Mouse (Mus musculus) CH12.LX (cell line): ENCODE measurements at regions not wholly inside any gene's neighbourhood (a gene's known extent, or its start where the extent isn't known, plus 50 kb on each side); places are given as distances from the start of the nearest gene placed in this dataset.

Experiments
- DNase-seq: peaks from one replicate; pipeline ENCODE4 v3.0.0-alpha.2; 2013; ENCODE audit errors: extremely low read depth
- H3K27ac ChIP-seq: 2 replicates; pipeline ENCODE4 v1.5.1; 2012; ENCODE audit warnings: low read depth, mild to moderate bottlenecking, control low read depth, moderate library complexity; ENCODE audit not compliant: insufficient read depth
- H3K27me3 ChIP-seq: replicated peaks from 2 replicates; pipeline ENCODE3; 2012; ENCODE audit warnings: inconsistent platforms
- H3K36me3 ChIP-seq, 2 experiments: replicated peaks in 1 of 2; 2 replicates each; pipeline versions ENCODE3 to v1.6.1; 2012; ENCODE audit warnings: inconsistent platforms in 1 of 2, low read length in 1 of 2, mild to moderate bottlenecking in 1 of 2, mixed read lengths in 1 of 2, moderate library complexity in 1 of 2; ENCODE audit not compliant: control insufficient read depth in 1 of 2, insufficient read depth in 1 of 2
- H3K4me1 ChIP-seq, 2 experiments: 2 replicates each; pipeline ENCODE4 v1.6.1; 2012; ENCODE audit warnings: inconsistent platforms in 1 of 2, moderate library complexity in 1 of 2; ENCODE audit not compliant: insufficient read depth in 2 of 2, control insufficient read depth in 1 of 2
- H3K4me2 ChIP-seq: 2 replicates; pipeline ENCODE4 v1.6.1; 2012; ENCODE audit warnings: low read depth, mild to moderate bottlenecking, control low read depth; ENCODE audit not compliant: poor library complexity, insufficient read depth, severe bottlenecking
- H3K4me3 ChIP-seq, 3 experiments: fragments of 150-350 bp in 1 of 3; sonication (generic) in 1 of 3; replicated peaks in 1 of 3; 2 replicates each; pipeline versions ENCODE3 to v1.5.1; 2011 to 2012; ENCODE audit warnings: low read depth in 2 of 3, low read length in 2 of 3, mild to moderate bottlenecking in 2 of 3, moderate library complexity in 2 of 3, control low read depth in 1 of 3, improper control_type of control experiment in 1 of 3, inconsistent platforms in 1 of 3, mixed read lengths in 1 of 3; ENCODE audit not compliant: poor library complexity in 1 of 3
- H3K79me2 ChIP-seq: replicated peaks from 2 replicates; pipeline ENCODE4 v1.6.1; 2012; ENCODE audit warnings: mild to moderate bottlenecking, moderate library complexity; ENCODE audit not compliant: control insufficient read depth, poor library complexity, insufficient read depth, severe bottlenecking; ENCODE audit errors: extremely low read depth
- H3K9ac ChIP-seq: 2 replicates; pipeline ENCODE4 v1.6.1; 2012; ENCODE audit warnings: low read depth, mild to moderate bottlenecking, control low read depth, moderate library complexity; ENCODE audit not compliant: insufficient read depth
- H3K9me3 ChIP-seq: replicated peaks from 2 replicates; pipeline ENCODE3; 2012; ENCODE audit warnings: low read length, inconsistent platforms, mixed read lengths
- CTCF ChIP-seq, 2 experiments: IDR thresholded peaks in 1 of 2; conservative IDR thresholded peaks in 1 of 2; 2 replicates each; pipeline ENCODE4 v1.5.1; 2011 to 2012; ENCODE audit warnings: low read depth in 2 of 2, low read length in 2 of 2, improper control_type of control experiment in 1 of 2, inconsistent platforms in 1 of 2, mild to moderate bottlenecking in 1 of 2, moderate library complexity in 1 of 2
- E2F4 ChIP-seq: IDR thresholded peaks from 2 replicates; pipeline ENCODE4 v1.6.1; 2011; ENCODE audit warnings: low read depth, low read length, improper control_type of control experiment; ENCODE audit not compliant: insufficient replicate concordance
- EP300 ChIP-seq: IDR thresholded peaks from 2 replicates; pipeline ENCODE4 v1.6.1; 2011; ENCODE audit warnings: low read length, improper control_type of control experiment
- ETS1 ChIP-seq: conservative IDR thresholded peaks from 2 replicates; pipeline ENCODE4 v1.6.1; 2012; ENCODE audit warnings: low read depth, mild to moderate bottlenecking, inconsistent platforms, low read length, improper control_type of control experiment, moderate library complexity
- HCFC1 ChIP-seq: IDR thresholded peaks from 2 replicates; pipeline ENCODE4 v1.6.1; 2012; ENCODE audit warnings: low read depth, mild to moderate bottlenecking, inconsistent platforms, low read length, improper control_type of control experiment
- IRF4 ChIP-seq: IDR thresholded peaks from 2 replicates; pipeline ENCODE4 v1.6.1; 2014; ENCODE audit warnings: low read depth, mild to moderate bottlenecking, inconsistent platforms, low read length, improper control_type of control experiment
- JUND ChIP-seq: conservative IDR thresholded peaks from 2 replicates; pipeline ENCODE4 v1.6.1; 2011; ENCODE audit warnings: low read depth, low read length, improper control_type of control experiment
- KAT2A ChIP-seq: IDR thresholded peaks from 2 replicates; pipeline ENCODE4 v1.6.1; 2012; ENCODE audit warnings: low read length, improper control_type of control experiment, inconsistent platforms; ENCODE audit not compliant: insufficient replicate concordance
- MEF2A ChIP-seq: IDR thresholded peaks from 2 replicates; pipeline ENCODE4 v1.6.1; 2014; ENCODE audit warnings: low read depth, mild to moderate bottlenecking, inconsistent platforms, low read length, improper control_type of control experiment, borderline replicate concordance
- NELFE ChIP-seq: IDR thresholded peaks from 2 replicates; pipeline ENCODE4 v1.6.1; 2011; ENCODE audit warnings: low read depth, low read length, improper control_type of control experiment
- NRF1 ChIP-seq: IDR thresholded peaks from 2 replicates; pipeline ENCODE4 v1.6.1; 2014; ENCODE audit warnings: low read depth, mild to moderate bottlenecking, inconsistent platforms, low read length, improper control_type of control experiment, moderate library complexity
- PAX5 ChIP-seq: IDR thresholded peaks from 2 replicates; pipeline ENCODE4 v1.6.1; 2012; ENCODE audit warnings: low read length, inconsistent platforms, mixed read lengths
- POLR2AphosphoS2 ChIP-seq: IDR thresholded peaks from 2 replicates; pipeline ENCODE4 v1.6.1; 2011; ENCODE audit warnings: low read depth, low read length, improper control_type of control experiment
- RAD21 ChIP-seq: IDR thresholded peaks from 2 replicates; pipeline ENCODE4 v1.6.1; 2011; ENCODE audit warnings: low read depth, mild to moderate bottlenecking, low read length, improper control_type of control experiment, moderate library complexity
- SIN3A ChIP-seq: IDR thresholded peaks from 2 replicates; pipeline ENCODE4 v1.6.1; 2012; ENCODE audit warnings: low read length, improper control_type of control experiment, inconsistent platforms
- SMC3 ChIP-seq: IDR thresholded peaks from 2 replicates; pipeline ENCODE4 v1.6.1; 2011; ENCODE audit warnings: low read depth, low read length, improper control_type of control experiment
- USF1 ChIP-seq: IDR thresholded peaks from 2 replicates; pipeline ENCODE4 v1.6.1; 2014; ENCODE audit warnings: low read depth, mild to moderate bottlenecking, inconsistent platforms, low read length, improper control_type of control experiment
- USF2 ChIP-seq: conservative IDR thresholded peaks from 2 replicates; pipeline ENCODE4 v1.6.1; 2011; ENCODE audit warnings: low read depth, low read length, improper control_type of control experiment
- ZNF384 ChIP-seq: IDR thresholded peaks from 2 replicates; pipeline ENCODE4 v1.6.1; 2012; ENCODE audit warnings: low read depth, low read length, improper control_type of control experiment, inconsistent platforms
- dilution Hi-C: fragments of 300-500 bp; cut with MboI; formaldehyde crosslinking; loops from 2 replicates; pipeline ENCODE4 v1.14.3; 2020; ENCODE audit warnings: low sequenced_read_pairs; ENCODE audit not compliant: extremely low pct_unique_long_range_greater_than_20kb, extremely low pct_ligation_motif_present
- in situ Hi-C: fragments of 300-500 bp; cut with MboI; formaldehyde crosslinking; loops from 3 replicates; pipeline ENCODE4 v1.14.3; 2019; ENCODE audit warnings: low sequenced_read_pairs, low pct_ligation_motif_present, low pct_unique_long_range_greater_than_20kb, mixed read lengths

DNA sequence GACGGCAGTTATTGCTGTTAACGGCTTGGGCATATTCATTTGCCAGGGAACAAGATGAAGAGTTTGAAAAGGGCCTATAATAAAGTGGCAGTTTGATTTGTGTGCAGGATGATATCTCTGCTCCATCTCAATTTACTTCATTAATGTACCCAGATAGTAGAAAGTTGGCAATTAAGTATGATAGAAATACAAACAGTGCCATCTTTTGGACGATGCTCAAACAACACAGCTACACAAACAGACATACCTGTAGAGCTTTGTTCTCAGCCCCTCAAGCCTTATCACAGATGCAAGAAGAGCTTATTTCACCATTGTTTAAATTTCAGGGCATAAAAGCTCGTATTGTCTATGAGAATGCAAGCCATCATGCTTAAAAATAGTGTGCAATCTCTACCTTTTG, 82.2 kb downstream of the Tnfsf11 start:
- Histone ChIP-seq H3K79me2 (no peaks in the 10 kb centered on the region), H3K4me1 (no peaks in the 10 kb centered on the region), H3K4me3 (no peak overlapping the region), H3K27ac (no peak overlapping the region), H3K4me2 (no peak overlapping the region), H3K27me3 (no peaks in the 10 kb centered on the region), H3K9ac (no peak overlapping the region), H3K36me3 (no peaks in the 10 kb centered on the region), H3K9me3 (no peaks in the 10 kb centered on the region)
- peak in 1 of 2 experiments; percentile 32; a peak in 2 of 4 replicates for TF ChIP-seq CTCF (conservative IDR thresholded peaks at IDR 0.05 in 1 of 2, IDR thresholded peaks at IDR 0.05 in 1 of 2; ENCODE audit: low read depth in 2 of 2, low read length in 2 of 2)
- no peak for TF ChIP-seq KAT2A
- no peak for TF ChIP-seq ETS1
- peak; percentile 32 for TF ChIP-seq RAD21
- no peak for DNase-seq
- in situ Hi-C loops, result no loop called here
- dilution Hi-C loops, result no loop called here

DNA sequence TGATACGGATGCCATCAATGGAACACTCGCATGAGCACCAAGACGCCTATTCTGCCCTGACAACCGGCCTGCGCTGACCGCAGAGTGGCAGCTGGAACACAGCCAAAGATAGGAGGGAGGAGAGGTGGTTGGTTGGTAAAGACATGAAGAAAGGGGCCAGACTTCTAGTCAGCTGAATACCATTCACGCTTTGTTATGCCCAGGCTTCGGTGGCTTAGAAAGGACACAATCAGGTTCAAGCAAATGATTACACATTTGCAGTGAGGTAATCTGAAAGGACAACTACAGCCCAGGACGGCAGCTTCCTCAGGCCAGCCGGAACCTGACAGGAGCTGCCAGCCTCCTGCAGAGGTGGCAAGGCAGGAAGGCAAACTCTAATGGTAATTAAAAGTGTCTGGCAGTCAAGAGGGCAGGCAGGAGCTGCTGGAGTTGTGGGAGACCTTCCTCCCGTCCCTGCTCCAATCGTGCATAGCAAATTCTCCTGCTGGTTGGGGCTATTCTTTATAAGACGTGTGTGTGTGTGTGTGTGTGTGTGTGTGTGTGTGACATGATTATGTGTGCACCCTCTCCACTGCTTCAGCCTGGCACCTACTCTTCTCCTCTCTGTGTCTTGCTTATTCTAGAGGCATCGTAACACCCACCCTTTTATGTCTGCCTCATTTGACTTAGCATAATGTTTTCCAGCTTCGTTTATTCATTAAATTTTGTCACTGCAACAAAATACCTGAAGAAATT, 91.4 kb downstream of the Tnfsf11 start:
- Histone ChIP-seq H3K4me3 (no peak overlapping the region), H3K27me3 (no peaks in the 10 kb centered on the region), H3K27ac (no peak overlapping the region), H3K4me2 (no peak overlapping the region), H3K79me2 (no peaks in the 10 kb centered on the region), H3K36me3 (no peaks in the 10 kb centered on the region), H3K9ac (no peak overlapping the region), H3K4me1 (no peaks in the 10 kb centered on the region), H3K9me3 (no peaks in the 10 kb centered on the region)
- in situ Hi-C loops (no loop called here), dilution Hi-C loops (no loop called here)
- TF ChIP-seq NELFE (no peak), E2F4 (no peak), ETS1 (no peak), HCFC1 (no peak), USF1 (no peak), SIN3A (no peak), RAD21 (no peak), ZNF384 (no peak), NRF1 (no peak), CTCF (conservative IDR thresholded peaks at IDR 0.05 in 1 of 2, IDR thresholded peaks at IDR 0.05 in 1 of 2; ENCODE audit: low read depth in 2 of 2, low read length in 2 of 2) (no peak), EP300 (no peak), JUND (no peak), IRF4 (no peak), SMC3 (no peak), MEF2A (no peak), USF2 (no peak), PAX5 (no peak), POLR2AphosphoS2 (no peak)
- DNase-seq, result no peak
